Mouse (Mus musculus): ENCODE results near the gene Nme8.

Nme8 gene

DNA sequence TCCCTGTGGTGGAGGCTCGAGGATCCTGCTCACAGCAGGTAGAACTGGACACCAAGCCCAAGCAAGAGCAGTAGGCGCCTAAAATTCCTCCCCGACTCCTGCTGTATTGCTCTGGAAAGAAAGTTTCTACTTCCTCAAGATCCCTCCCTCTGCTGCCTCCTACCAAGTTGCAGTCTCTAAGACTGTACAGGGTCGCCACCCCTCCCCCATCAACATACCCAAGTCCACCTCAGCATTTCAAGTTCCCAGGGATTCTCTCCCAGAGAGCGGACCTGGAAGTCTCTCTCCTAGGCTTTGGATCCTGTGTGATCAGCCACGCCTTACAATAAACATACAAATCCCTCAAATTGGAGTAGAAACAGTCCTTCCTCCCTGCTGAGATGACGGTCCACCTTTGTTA is at the start of gene Nme8:
TSS of gene Nme8 (minus strand) at position 5 of the 400 bp plus-strand sequence.
- in situ Hi-C loops (cut with MboI, MseI) = loop anchor here (10.0 to 25.0 kb wide), 2 partner anchors 535 to 577 kb away; no protein-coding TSS in a partner anchor

DNA sequence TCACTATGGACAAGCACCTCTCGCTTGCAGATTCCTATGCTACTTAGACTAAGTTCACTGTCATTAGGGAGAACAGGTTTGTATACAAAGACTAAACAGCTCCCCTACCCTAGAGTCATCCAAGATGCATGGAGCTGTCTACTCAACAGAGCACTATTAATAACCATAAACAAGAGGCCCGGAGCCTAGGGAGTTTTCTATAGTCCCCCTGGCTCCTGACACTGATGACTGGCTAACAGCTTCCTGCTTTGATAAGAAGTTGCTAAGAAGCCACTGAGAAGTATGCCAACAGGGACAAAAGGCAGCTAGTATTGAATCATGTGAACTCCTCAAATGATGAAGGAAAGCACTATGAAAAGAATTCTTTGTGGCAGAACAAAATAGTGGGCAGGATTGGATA is 48.1 kb upstream of the Nme8 start:
- in situ Hi-C loops (cut with MboI, MseI) = no loop called here

DNA sequence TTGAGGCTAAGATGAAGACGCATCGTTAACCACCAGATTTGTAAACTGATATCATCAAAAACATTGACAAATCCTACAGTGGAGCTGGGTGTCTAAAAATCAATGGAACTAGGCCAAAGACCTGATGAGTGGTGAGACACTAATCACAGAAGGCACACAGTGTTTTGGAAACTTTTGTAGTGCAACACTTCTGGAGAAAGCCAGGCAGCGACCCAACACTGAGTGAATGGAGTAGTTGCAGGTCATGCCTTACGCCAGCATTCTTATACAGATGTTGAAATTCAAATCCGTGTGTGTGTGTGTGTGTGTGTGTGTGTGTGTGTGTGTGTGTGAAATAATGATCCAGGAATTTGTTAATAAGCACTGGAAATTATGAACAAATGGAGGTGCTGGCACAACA is 46.9 kb upstream of the Nme8 start:
- in situ Hi-C loops (cut with MboI, MseI) = no loop called here

DNA sequence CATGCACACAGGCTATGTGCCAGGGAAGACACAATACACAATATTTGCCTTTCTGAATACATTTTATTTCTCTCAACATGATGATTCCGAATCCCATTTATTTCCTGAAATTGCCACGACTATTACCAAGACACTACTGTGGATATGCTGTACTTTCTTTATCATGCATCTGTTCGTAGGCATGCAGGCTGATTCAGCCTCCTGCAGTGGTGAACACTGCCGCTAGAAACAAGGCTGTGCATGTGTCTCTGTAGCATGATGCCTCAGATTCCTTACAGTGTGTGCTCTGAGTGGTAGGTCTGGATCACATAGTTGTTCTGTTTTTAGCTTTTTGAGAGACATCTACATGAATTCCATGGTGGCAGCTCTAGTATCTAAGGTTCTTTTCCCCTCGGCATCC is 37.0 kb upstream of the Nme8 start:
- in situ Hi-C loops (cut with MboI, MseI) = no loop called here

DNA sequence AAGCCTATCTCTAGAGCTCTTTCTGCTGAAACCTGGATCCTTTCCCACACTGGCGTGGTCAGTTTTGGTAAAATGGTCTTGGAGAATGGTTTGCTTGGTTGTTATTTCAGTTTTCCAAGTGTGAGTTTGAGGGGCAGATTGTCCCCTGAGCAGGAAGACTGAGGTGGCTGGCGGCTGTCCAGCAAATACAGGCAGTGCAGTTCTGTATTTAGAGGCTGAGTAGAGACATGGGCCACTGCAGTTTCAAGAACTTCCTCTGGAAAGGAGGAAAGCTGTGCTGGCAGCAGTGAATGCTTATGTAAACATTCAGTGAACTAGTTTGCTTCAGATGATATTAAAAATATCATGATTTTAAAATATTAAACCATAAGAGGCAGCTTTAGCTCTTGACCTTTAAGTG is 33.2 kb upstream of the Nme8 start:
- in situ Hi-C loops (cut with MboI, MseI) = no loop called here

DNA sequence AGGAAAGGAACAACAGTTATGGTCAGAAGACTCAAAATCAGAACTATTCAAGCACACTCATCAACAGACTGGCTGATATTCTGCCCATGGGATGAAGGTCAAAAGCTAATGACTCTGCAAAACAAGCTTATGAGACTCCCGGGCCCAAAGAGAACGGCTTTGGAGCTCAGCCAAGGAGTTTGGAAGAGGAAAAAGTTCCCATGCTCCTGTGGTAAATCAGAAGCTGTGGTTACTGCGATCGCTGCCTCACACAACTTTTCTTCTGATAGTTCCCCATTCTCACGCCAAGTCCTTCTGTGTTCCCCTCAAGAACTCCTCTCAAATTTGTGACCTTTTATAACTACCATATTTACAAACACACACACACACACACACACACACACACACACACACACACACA is 21.4 kb upstream of the Nme8 start:
- in situ Hi-C loops (cut with MboI, MseI) = no loop called here

DNA sequence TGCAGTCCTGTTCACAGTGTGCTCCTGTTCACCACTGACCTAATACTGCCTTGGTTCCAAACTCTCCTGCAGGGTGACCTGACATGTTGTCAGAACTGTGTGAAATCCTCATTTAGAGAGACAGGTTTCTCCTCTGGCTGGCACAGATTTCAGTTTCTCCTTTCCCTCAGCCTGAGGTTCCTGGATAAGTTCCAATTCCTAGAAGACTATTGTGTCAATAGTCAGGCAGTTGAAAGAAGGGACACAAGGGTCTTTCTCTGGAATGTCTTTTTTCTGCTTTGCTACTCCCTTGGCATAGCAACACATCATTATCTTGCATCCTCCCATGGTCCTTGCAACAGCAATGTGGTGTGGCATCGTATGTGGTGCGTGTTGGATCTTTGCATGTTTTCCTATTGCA is 19.6 kb upstream of the Nme8 start:
- in situ Hi-C loops (cut with MboI, MseI) = no loop called here

DNA sequence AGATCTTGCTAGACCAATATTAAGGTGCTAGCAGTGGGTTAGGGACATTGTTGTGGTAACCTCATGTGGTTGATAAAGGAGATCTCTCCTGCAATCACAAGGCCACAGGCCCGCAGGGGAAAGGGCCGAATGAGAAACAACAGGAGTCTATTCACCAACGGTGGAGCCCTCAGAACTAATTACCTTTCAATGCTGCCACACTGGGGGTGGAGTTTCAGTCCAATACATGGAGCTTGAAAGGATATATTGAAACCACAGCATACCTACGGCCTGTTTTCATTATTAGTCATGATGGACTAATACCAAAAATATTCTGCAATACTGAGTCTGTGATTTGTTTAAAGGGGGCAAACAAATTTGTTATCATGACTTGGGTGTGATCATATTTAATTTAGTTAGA is 6.2 kb upstream of the Nme8 start:
- in situ Hi-C loops (cut with MboI, MseI) = no loop called here

DNA sequence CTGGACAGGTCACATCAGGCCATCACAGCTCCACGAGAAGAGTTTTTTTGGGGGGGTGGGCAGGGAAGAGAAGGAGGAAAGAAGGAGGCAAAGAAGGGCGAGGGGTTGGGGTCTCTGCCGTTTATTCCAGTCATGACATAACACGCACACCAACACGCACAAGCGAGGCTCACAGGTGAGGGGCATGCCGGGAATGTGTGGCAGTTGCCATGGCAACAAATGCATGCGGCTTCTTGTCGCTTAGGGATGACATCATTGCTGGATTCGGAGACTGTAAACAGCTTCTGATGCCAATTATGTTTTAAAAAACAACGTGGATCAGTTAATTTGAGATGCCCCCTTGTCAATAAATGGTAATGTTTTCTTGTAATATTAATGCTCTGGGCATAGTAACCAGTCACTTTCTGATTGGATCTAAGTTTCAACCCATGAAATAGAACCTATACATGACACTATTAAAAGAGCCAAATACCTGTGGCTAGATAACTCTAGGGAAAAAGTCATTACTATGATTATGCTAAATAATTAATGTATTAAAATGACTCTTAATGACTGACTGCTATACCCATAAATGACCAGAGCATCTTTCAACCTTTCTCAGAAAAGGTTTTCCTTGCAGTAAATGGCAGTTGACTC is 4.0 kb upstream of the Nme8 start:
- in situ Hi-C loops (cut with MboI, MseI) = no loop called here

DNA sequence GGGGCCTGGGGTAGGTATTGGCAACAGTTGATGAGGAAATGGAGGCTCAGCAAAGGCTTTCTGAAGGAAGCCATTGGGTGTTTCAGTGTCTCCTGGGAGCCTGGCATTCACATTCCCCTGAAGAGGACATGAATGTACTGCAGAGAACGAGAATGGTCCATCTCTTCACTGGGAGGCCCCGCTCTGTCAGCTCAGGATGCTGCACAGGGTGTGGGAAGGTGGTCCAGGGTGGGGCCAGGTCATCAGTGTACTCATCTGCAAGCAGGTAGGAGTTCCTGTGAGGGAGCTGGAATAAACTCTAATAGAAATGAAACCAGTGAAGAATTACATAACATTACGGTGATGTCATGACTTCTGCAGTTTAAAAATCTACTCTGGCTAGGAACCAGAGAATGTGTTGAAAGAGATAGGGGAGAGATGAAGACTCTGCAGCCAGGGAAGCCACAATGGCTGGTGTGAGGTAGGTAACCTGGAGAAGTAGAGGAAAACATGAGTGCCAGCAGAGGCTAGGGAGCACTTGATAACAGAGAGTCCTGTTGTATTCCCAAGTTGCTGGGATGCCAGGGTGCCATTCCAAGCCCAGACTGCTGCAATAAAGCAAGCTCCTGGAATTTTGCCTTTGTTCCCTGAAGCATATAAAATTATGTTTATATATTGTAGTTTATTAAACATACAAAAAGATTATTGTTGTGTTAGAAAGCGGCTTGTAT is 3.3 kb upstream of the Nme8 start:
- in situ Hi-C loops (cut with MboI, MseI) = no loop called here

DNA sequence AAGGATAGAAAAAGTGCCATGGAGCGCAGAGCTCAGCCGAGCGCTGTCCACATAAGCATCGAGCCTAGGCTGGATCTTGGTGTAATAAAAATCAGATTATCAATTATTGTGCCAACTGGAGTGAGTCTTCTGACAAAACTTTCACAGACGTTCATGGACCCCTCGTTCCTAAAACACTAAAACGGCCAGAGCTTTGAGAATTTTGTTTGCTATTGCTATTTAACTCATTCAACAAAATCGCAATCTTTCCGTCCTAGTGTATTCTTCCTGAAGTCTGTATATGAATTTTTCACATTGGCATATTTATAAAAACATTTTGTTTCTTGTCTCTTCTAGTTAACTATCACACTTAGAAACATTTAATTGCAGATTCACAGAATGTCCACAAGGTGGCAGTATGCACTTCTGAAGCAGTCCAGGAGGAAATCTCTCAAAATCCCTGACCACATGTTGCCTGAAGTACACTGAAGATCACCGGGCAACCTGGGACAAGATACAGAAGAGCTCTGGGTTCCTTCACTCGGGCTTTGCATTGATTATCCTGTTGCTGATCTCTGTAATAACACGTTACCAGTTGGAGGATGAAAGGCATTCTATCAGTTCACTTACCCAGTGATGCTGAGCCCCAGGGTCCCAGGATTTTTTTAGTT is 1.1 kb upstream of the Nme8 start:
- in situ Hi-C loops (cut with MboI, MseI) = loop anchor here (10.0 to 25.0 kb wide), 2 partner anchors 536 to 576 kb away; no protein-coding TSS in a partner anchor

DNA sequence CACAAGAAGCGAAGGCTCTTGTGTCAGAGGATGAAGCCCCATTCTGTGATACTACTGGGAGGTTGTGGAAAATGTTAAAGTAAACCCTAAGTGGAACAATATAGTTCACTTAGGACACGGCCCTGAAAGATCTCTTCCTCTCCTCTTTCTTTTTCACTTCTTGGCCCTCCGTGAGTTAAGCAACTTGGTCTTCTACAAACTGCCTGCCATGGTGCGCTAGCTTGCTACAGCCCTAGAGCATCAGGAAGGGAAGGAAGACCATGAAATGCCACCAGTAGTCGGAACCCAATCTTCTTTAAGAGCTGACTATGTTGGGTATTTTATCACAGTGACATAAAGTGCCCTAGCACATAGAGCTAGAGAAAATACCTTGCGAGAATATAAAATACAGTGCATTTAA is 7.2 kb downstream of the Nme8 start:
- in situ Hi-C loops (cut with MboI, MseI) = loop anchor here (10.0 to 25.0 kb wide), 2 partner anchors 528 to 584 kb away; no protein-coding TSS in a partner anchor

DNA sequence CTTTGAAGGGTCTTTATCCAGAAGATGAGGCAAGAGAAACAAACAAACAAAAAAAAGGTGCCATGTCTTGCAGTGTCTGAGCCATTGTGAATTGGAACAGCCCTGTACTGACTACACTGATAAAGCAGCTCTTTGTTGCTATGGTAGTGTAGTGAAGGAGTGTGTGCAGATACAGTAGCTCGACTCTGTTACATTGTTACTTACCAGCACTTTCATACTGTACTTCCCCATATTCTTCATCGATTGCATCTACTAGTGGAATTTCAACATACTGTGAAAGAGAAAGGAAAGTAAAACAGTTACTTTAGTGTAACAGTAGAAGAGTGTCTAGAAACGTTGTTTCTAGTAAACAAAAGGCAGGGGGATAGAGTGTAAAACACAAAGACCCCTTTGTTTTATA is 7.6 kb downstream of the Nme8 start:
- in situ Hi-C loops (cut with MboI, MseI) = loop anchor here (10.0 to 25.0 kb wide), 3 partner anchors 325 to 585 kb away; no protein-coding TSS in a partner anchor

DNA sequence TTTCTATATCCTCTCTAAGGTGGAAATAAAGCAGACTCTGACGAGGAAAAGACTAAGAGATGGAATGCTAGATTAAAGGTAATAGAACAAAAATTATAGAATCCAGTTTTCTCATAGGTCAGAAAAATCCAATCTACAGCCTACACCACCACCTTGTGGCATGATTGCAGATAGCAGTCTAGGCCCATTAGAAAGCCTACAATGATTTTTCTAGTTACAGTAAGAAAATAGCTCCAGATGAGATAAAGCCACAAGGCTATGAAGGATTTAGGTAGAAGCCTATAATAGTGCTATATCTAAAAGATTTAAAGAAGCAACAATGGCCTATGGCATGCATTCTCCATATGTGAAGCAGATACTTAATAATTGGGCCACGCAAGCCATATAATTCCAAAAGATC is 13.6 kb downstream of the Nme8 start:
- in situ Hi-C loops (cut with MboI, MseI) = loop anchor here (10.0 to 25.0 kb wide), 2 partner anchors 319 to 522 kb away; no protein-coding TSS in a partner anchor

DNA sequence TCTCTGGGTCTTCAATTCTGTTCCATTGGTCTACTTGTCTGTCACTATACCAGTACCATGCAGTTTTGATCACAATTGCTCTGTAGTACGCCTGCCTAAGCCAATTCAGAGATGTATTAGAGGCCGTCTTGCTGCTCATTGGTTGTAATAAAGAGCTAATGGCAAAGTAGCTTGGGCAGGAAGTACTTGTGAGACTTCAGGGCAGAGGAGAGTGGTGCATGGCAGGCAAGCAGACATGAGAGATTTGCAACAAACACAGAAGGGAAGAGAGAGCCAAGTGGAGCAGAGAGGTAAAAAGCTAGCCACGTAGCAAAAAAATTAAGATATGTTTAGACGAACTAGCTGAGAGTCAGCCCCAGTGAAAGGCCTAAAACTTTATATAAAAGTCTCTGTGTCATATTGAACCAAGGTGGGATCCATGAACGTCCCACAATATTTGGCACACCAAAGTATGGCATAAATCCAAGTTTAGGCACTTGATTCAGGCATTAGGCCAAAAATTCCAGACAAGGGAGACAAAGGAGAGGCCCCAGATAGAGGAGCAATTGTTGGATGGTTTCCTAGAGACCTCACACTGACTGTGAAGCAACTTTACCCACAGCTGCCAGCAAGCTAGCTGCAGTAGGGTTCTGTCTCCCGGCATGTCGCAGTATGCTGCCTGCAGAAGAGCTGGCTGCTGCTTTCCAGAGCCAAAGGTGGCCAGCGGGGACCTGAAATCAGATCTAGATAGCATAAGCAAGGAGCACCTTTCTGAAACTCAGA is 14.5 kb downstream of the Nme8 start:
- in situ Hi-C loops (cut with MboI, MseI) = loop anchor here (10.0 to 25.0 kb wide), 2 partner anchors 318 to 521 kb away; no protein-coding TSS in a partner anchor

DNA sequence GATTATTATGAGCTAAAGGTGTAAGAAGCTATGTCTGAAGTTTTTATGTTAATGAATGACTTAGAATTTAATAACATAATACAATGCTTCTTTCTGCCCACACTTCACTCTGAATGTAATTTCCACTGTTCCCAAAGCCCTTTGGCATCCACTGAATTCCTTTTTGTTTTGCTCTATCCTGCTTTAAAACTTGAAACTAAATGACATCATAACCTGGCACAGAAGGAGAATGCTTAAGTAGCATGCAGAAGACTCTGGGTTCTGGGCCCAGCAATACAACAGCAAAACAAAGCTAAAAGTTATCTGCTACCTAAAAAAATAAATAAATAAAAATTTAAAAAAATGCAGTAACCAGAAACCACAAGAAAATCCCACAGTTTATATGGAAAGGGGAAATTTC is 23.0 kb downstream of the Nme8 start:
- in situ Hi-C loops (cut with MboI, MseI) = no loop called here

DNA sequence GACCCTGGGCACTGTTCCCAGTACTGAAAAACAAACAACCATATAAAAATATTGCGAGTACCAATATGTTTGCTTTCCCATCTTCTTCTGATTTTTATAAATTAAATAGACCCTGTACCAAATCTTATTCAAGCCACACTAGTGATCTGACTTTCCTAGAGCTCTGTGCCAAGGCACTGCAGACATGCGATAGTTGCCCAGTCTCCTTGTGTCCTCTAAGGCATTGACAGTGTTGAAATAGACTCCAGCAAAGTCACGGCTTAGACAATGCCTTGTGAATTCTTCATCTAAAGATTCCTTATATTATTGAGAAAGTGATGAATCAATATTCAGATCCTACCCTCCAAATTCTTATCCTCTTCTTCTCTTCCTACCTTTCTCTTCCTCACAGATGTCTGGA is 23.6 kb downstream of the Nme8 start:
- in situ Hi-C loops (cut with MboI, MseI) = no loop called here

DNA sequence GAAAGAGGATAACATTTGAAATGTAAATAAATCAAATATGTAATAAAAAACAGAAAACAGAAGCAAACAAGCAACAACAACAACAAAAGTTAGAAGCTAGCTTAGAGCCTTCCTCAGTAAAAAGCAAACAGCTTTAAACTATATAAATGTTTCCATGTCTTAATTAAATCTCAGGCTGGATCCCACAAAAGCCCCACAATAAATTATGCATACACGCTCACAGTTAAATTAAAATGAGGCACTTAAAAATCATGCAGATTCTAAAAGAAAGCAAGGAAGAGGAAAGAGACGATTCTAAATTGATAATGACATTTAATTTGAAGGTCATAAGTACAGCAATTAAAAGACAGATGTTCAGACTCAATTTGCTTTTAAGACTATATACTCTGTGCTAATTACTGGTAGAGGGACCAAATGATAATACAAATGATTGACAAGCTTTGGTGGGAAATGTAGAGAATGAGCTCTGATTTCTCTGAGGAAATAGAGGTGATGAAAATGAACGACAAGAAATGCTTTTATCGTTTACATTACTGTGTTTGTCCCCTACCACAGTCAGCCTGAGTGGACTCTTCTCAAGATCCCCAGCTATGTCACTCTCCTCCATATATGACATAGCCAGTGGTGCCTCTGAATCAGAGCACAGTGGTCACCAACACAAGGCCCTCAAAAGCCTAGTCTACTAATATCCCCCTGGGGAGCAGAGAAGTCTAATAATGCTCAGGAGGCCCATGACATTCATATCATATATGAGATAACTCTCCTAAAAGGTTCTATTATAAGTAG is 29.0 kb downstream of the Nme8 start:
- in situ Hi-C loops (cut with MboI, MseI) = no loop called here

DNA sequence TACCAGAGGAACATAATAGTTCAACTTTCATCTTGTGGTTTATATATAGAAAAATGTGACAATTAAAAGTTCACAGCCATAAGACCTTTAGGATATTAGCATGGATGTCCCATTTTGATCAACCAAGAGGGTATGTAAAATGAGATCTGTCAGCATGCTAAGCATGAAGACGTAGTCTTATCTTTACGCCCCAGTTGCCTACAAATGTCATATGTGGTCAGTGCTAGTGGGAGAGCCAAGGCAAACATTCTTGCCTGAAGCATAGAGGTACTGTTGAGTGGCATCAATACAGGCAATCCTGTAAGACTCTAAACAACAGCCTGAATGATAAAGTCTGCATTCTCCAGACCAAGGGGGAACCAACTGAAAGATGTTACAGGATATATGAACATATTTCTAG is 45.2 kb downstream of the Nme8 start:
- in situ Hi-C loops (cut with MboI, MseI) = no loop called here

DNA sequence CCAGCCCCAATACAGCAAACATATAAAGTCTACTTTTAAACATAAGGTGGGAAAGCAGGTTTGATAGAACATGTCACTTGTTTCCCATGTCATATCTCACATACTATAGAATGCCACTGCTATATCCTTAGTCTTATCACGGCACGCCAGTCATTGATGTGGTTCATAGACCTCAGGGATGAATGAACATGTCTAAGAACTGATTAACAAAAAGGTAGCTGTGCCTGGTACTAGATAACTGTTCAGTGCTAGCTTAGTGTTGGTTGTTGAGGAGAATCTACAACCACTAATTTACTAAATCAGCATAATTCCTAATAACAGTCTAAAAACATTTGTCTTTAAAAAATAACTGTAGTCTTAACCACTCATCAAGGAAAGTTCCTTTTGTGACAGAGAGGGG is 47.8 kb downstream of the Nme8 start:
- in situ Hi-C loops (cut with MboI, MseI) = loop anchor here (25.0 kb wide), 1 partner anchor 288 kb away; no protein-coding TSS in a partner anchor

DNA sequence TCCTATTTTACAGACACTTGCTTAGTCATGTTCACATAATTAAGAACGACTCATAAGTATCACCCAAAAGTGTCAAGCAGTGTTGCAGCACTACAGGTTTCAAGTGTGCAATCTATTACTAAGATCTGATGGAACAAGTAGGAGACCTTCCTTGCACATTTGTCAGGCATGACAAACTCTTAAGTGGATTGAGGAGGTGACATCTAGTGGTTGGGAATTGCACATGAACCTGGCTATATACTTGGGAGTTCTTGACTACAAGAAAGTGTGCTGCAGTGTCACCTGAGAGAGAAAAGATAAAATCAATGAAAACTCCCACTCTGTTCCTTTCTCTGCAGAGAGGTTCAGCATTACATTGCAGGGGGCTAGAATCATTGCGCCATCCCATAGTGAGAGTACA is 53.4 kb downstream of the Nme8 start:
- in situ Hi-C loops (cut with MboI, MseI) = loop anchor here (25.0 kb wide), 1 partner anchor 282 kb away; no protein-coding TSS in a partner anchor

Data from T-helper 2 cell (primary cell).